Mouse (Mus musculus) left cerebral cortex, postnatal 4 days (tissue): ENCODE results near the gene Cbs. TPM values are rescaled to one million over a fixed set of nuclear protein-coding genes. Genes with fewer than 3 reads are reported as not detected.

Experiments
- DNase-seq: peaks from one replicate; pipeline ENCODE4 v3.0.0-alpha.2; 2022
- intact Hi-C: fragments of 180-260 bp; cut with DNase I; formaldehyde crosslinking; loops from one replicate; pipeline ENCODE4 v1.15.1; 2025
- total RNA-seq, 2 experiments: library from RNA; stranded (reverse); gene quantifications; 2 replicates each; pipeline ENCODE4 v1.2.3; 2021

Gene Cbs
- 10 to 100 TPM; 37.3 to 44.2 TPM for total RNA-seq

DNA sequence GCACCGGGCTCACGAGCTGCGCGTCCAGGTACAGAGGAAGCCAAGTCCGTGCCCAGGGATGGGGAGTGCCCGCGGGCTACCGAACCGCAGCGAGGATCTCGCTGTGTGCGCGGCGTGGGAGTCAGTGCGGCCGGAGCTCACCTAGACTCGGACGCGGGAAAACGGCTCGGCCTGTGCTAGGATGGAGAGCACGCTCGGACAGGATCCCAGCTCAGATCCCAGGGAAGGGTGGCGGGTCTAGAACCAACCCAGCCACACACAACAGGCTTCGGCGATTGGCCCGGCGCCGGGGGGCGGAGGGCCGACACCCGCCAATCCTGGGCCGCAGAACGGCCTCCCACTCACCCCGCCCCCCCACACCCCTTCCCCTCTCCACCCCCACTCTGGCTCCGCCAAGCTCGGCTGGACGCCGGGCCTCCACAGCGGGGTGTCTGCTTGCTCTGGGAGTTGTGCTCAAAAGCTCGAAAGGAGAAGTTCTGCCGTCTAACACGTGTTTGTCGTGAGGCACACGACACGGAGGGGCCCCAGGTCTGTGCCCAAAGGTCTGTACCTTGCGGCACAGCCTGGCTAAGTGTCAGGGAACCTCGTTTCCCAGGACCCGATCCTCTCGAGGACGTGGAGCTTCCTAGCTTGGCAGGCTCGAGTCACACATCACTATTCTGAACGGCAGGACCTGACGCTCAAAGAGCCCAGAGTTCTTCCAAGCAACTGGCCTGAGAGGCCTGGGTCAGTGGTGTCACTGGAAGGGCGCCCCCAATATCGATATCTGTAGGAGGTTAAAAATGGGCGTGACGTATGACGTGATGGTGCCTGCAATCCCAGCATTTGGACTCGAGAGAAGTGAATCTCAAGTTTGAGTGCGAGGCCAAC is at the start of gene Cbs:
Gene Cbs (minus strand): TSS at position 297 of the 870 bp plus-strand sequence.
- intact Hi-C loops: no loop called here

GRCm38 (mm10) chr17:31686225-31686564 is 49.2 kb upstream of the Cbs start:
- intact Hi-C loops: loop anchor here (5.0 kb wide), 1 partner anchor 171 kb away; the partner anchor contains the start of gene Sik1
- DNase-seq: no peak

More for the DNA sequence above, at the start of gene Cbs:
- peak; percentile 80 for DNase-seq

- DNase-seq: peak; percentile 86
- intact Hi-C loops: loop anchor here (2.0 to 5.0 kb wide), 3 partner anchors 172 to 341 kb away; partner anchors contain the start of gene Sik1
These were observed 48.6 kb upstream of the Cbs start for GRCm38 (mm10) chr17:31685514-31686224.

DNA sequence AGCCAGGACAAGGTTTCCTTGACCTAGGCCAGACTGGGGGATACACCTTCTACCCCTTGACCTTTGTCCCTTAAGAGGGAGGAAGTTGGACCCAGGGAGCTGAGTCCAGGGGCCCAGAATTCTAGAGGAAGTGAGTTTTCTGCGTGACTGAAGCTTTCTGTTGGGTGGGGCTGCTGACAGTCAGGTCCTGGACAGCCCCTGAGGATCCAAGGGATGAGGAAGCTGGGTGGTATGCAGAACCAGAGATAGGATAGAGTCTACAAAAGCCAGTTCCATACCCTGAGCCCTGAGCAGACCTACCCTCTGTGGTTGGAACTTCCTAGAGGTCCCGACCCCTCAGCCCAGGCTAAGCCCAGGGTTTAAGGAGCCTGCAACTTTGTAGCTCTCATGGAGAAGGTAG is 43.4 kb upstream of the Cbs start:
- no peak for DNase-seq
- intact Hi-C loops: no loop called here

GRCm38 (mm10) chr17:31677507-31677906 is 40.5 kb upstream of the Cbs start, which contains the start of gene Cryaa:
Cryaa (plus strand) TSS chr17:31677807.
- no peak for DNase-seq
- intact Hi-C loops: no loop called here

GRCm38 (mm10) chr17:31674426-31674825 is 37.4 kb upstream of the Cbs start:
- intact Hi-C loops: no loop called here
- DNase-seq: no peak

DNA sequence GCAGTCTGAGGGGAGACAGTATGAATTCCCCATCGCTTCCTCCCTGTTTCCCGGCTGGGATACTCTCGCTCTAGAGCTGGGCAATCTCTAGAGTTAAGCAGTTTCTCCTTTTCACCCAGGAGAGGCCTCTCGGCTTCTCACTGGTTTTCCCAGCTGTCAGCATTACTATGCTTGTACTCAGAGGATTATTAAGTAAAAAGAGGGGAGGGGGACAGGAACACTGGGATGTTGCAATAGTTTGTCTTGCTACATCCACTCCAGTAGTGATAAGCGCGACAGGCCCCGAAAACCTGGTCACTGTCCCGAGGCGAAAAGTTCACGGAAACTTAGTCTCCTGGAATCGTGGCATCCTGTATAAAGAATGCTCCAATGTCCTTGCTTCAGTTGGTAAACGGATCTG is 35.2 kb upstream of the Cbs start:
- intact Hi-C loops: no loop called here
- no peak for DNase-seq

- DNase-seq: no peak
- intact Hi-C loops: no loop called here
These were observed 34.7 kb upstream of the Cbs start for GRCm38 (mm10) chr17:31671698-31672097.

DNA sequence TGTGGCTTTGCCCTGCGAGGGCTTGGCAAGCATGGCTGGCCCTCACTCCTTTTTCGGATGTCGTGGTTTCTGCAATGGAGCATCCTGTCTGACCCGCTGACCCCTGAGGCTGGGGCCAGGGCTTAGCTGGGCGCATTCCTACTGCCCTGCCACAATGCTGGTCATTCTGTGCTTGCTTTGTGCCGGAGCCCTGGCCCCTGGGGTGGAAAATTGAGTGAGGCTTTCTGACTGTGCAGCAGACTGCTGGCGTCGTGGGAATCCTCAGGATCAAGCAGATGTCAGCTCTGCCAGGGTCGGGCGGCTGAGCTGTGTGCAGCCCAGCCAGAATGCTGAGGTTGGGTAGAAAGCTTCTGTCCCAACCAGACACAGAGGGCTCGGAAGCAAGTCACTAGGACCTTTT is 33.1 kb upstream of the Cbs start:
- intact Hi-C loops: no loop called here
- peak; percentile 56 for DNase-seq

- intact Hi-C loops: no loop called here
- DNase-seq: no peak
These were observed 31.3 kb upstream of the Cbs start for GRCm38 (mm10) chr17:31668306-31668705.

DNA sequence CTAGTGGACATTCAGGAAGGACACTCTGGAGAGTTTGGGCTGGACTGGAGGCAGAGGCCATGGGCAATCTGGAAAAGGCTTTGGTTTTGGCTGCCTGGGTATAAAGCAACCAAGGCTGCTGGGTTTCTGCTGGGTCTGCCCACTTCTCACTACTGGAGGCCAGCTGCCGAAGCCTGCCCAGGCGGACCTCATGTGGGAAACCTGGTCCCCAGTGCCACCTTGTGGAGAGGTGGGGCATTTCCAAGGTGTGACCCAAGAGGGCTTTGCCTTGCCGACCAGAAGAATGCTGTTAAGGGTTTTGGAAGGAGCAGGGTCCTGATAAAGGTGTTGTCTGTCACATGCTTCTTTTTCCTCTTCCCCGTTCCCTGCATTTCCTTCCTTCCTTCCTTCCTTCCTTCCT is 27.7 kb upstream of the Cbs start:
- intact Hi-C loops: no loop called here
- DNase-seq: peak; percentile 89

- intact Hi-C loops: no loop called here
- no peak for DNase-seq
These were observed 25.8 kb upstream of the Cbs start for GRCm38 (mm10) chr17:31662855-31663254.

GRCm38 (mm10) chr17:31660661-31661250 is 23.7 kb upstream of the Cbs start:
- intact Hi-C loops: no loop called here
- DNase-seq: peak; percentile 58

GRCm38 (mm10) chr17:31658468-31659185 is 21.6 kb upstream of the Cbs start, which contains the start of gene U2af1:
U2af1 (minus strand) TSS chr17:31658892.
- DNase-seq: peak; percentile 99
- intact Hi-C loops: loop anchor here (10.0 kb wide), 1 partner anchor 134 kb away; the partner anchor contains the start of gene Ndufv3

GRCm38 (mm10) chr17:31658136-31658467 is 21.1 kb upstream of the Cbs start:
- DNase-seq: no peak
- intact Hi-C loops: loop anchor here (10.0 kb wide), 1 partner anchor 133 kb away; the partner anchor contains the start of gene Ndufv3

- no peak for DNase-seq
- intact Hi-C loops: loop anchor here (10.0 kb wide), 1 partner anchor 133 kb away; the partner anchor contains the start of gene Ndufv3
These were observed 20.3 kb upstream of the Cbs start for GRCm38 (mm10) chr17:31657141-31657983.

GRCm38 (mm10) chr17:31656682-31657081 is 19.6 kb upstream of the Cbs start:
- intact Hi-C loops: loop anchor here (10.0 kb wide), 1 partner anchor 132 kb away; the partner anchor contains the start of gene Ndufv3
- no peak for DNase-seq

DNA sequence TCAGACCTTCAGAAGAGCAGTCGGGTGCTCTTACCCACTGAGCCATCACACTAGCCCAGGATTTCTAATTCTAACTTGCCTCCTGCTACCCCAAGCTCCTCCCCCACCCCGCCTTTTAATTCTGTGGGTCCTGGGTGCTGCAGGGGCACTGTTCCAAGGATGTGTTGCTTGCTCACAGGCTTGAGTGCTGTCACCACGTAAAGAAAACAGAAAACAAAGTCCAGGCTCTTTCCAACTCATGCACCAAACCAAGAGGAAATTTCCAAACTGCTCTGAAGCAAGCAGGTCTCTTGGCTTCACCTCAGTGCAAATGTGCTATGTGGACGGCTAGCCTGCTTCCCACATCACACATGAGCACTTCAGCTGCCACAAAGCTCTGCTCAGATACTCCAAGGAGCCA is 18.3 kb upstream of the Cbs start:
- intact Hi-C loops: loop anchor here (10.0 kb wide), 1 partner anchor 131 kb away; the partner anchor contains the start of gene Ndufv3
- DNase-seq: no peak

- intact Hi-C loops: loop anchor here (10.0 kb wide), 1 partner anchor 128 kb away; the partner anchor contains the start of gene Ndufv3
- no peak for DNase-seq
These were observed 16.2 kb upstream of the Cbs start for GRCm38 (mm10) chr17:31653277-31653676.
